Mouse (Mus musculus): ENCODE data around the gene Itgav.

GRCm38 (mm10) chr2:83744276-83744952, 20.2 kb downstream of the Itgav start:
- TF ChIP-seq CTCF (IDR thresholded peaks at IDR 0.05), result no peak
- no peak for TF ChIP-seq POLR2A (IDR thresholded peaks at IDR 0.05; ENCODE audit: insufficient read depth, low read depth, low read length)

Measured in heart, adult 2 months (tissue).